Mouse (Mus musculus) kidney, embryonic 15.5 days (tissue): ENCODE data around the gene Syt6. TPM values are rescaled to one million over a fixed set of nuclear protein-coding genes. Genes with fewer than 3 reads are reported as not detected.

ENCODE experiments used
- ATAC-seq: fragments of 200-750 bp; cut with Nextera tagmentation; replicated peaks from 2 replicates; pipeline ENCODE4 v1.8.0; 2017; ENCODE audit warnings: moderate TSS enrichment; ENCODE audit not compliant: low FRiP score
- H3K27ac ChIP-seq: fragments of 300-500 bp; sonication (generic); 2 replicates; pipeline ENCODE4 v1.5.1; 2015; ENCODE audit warnings: mild to moderate bottlenecking, inconsistent platforms
- H3K27me3 ChIP-seq: fragments of 300-500 bp; sonication (generic); 2 replicates; pipeline ENCODE4 v1.6.1; 2015; ENCODE audit warnings: inconsistent platforms
- H3K36me3 ChIP-seq: fragments of 300-500 bp; sonication (generic); 2 replicates; pipeline ENCODE4 v1.6.1; 2015; ENCODE audit warnings: inconsistent platforms
- H3K4me1 ChIP-seq: fragments of 300-500 bp; sonication (generic); 2 replicates; pipeline ENCODE4 v1.6.1; 2015; ENCODE audit warnings: inconsistent platforms
- H3K4me2 ChIP-seq: fragments of 300-500 bp; sonication (generic); 2 replicates; pipeline ENCODE4 v1.6.1; 2015; ENCODE audit warnings: moderate library complexity, mild to moderate bottlenecking, inconsistent platforms
- H3K4me3 ChIP-seq: fragments of 300-500 bp; sonication (generic); replicated peaks from 2 replicates; pipeline ENCODE4 v1.5.1; 2015; ENCODE audit warnings: mild to moderate bottlenecking, inconsistent platforms
- H3K9ac ChIP-seq: fragments of 300-500 bp; sonication (generic); 2 replicates; pipeline ENCODE4 v1.6.1; 2015; ENCODE audit warnings: mild to moderate bottlenecking, inconsistent platforms
- H3K9me3 ChIP-seq: fragments of 300-500 bp; sonication (generic); replicated peaks from 2 replicates; pipeline ENCODE4 v1.6.1; 2016; ENCODE audit warnings: inconsistent platforms
- WGBS: fragments of 180-500 bp; shearing (Covaris S2); methylation state at CpG from one replicate; pipeline ENCODE4 v1.1.7; 2015; ENCODE audit warnings: mixed read lengths; 5-methylcytosine and 5-hydroxymethylcytosine counted together
- polyA plus RNA-seq: library from polyadenylated mRNA; unstranded; fragments of >200 nt; fragmentation: Nextera tagmentation; extraction: Ambion mirVana; gene quantifications from 2 replicates; pipeline ENCODE4 v1.2.1, GENCODE M21; 2015

Syt6 gene
- polyA plus RNA-seq, result 0.17 and 0.46 TPM in 2 replicates

GRCm38 (mm10) chr3:103575156-103575892 is at the start of gene Syt6:
Syt6 (plus strand) TSS chr3:103575231.
- peaks cover 82% of the 10 kb centered on the region for H3K27me3 ChIP-seq
- H3K9ac ChIP-seq, result peak within 1 kb of the TSS; percentile 30; the same call in 1 of the 2 replicates
- no peak for ATAC-seq

GRCm38 (mm10) chr3:103526201-103526704 is 48.8 kb upstream of the Syt6 start:
- 74% methylated on average over 4 of the region's 4 CpGs for WGBS
- H3K4me1 ChIP-seq, result no peaks in the 10 kb centered on the region

More at GRCm38 (mm10) chr3:103575156-103575892, at the start of gene Syt6:
- Histone ChIP-seq H3K4me1 (peaks cover 25% of the 10 kb centered on the region), H3K27ac (no peak within 1 kb of the TSS), H3K36me3 (no peaks in the 10 kb centered on the region), H3K4me2 (peak within 1 kb of the TSS; percentile 94), H3K4me3 (peak within 1 kb of the TSS; percentile 54), H3K9me3 (no peaks in the 10 kb centered on the region)
- 2% methylated on average over 44 of the region's 44 CpGs for WGBS

GRCm38 (mm10) chr3:103526864-103527263 is 48.2 kb upstream of the Syt6 start:
- ATAC-seq, result no peak
- no peaks in the 10 kb centered on the region for H3K36me3 ChIP-seq
- H3K27ac ChIP-seq, result no peak overlapping the region
- 18% methylated on average over 2 of the region's 2 CpGs for WGBS
- no peaks in the 10 kb centered on the region for H3K27me3 ChIP-seq
- no peaks in the 10 kb centered on the region for H3K4me1 ChIP-seq
- no peak overlapping the region for H3K4me3 ChIP-seq
- no peaks in the 10 kb centered on the region for H3K9me3 ChIP-seq
- H3K4me2 ChIP-seq, result no peak overlapping the region
- no peak overlapping the region for H3K9ac ChIP-seq

More at GRCm38 (mm10) chr3:103526201-103526704, 48.8 kb upstream of the Syt6 start:
- Histone ChIP-seq H3K9ac (no peak overlapping the region), H3K27ac (no peak overlapping the region), H3K36me3 (no peaks in the 10 kb centered on the region), H3K9me3 (no peaks in the 10 kb centered on the region), H3K4me3 (no peak overlapping the region), H3K27me3 (no peaks in the 10 kb centered on the region), H3K4me2 (no peak overlapping the region)
- no peak for ATAC-seq

GRCm38 (mm10) chr3:103534036-103534435 is 41.0 kb upstream of the Syt6 start:
- Histone ChIP-seq H3K4me2 (no peak overlapping the region), H3K4me1 (peaks cover 2% of the 10 kb centered on the region; the same call in 1 of the 2 replicates), H3K36me3 (no peaks in the 10 kb centered on the region), H3K4me3 (no peak overlapping the region), H3K27ac (no peak overlapping the region), H3K9ac (no peak overlapping the region), H3K27me3 (no peaks in the 10 kb centered on the region), H3K9me3 (no peaks in the 10 kb centered on the region)
- no peak for ATAC-seq
- WGBS, result 90% methylated on average over 9 of the region's 9 CpGs

- H3K36me3 ChIP-seq, result no peaks in the 10 kb centered on the region
- 46% methylated on average over 5 of the region's 5 CpGs for WGBS
- no peak overlapping the region for H3K4me3 ChIP-seq
- no peak for ATAC-seq
- no peak overlapping the region for H3K27ac ChIP-seq
- H3K4me1 ChIP-seq, result peaks cover 5% of the 10 kb centered on the region; the same call in 1 of the 2 replicates
- no peak overlapping the region for H3K9ac ChIP-seq
- H3K9me3 ChIP-seq, result no peaks in the 10 kb centered on the region
- no peaks in the 10 kb centered on the region for H3K27me3 ChIP-seq
- H3K4me2 ChIP-seq, result no peak overlapping the region
Measured at GRCm38 (mm10) chr3:103535207-103535606, 39.8 kb upstream of the Syt6 start.

- no peak overlapping the region for H3K9ac ChIP-seq
- WGBS, result 39% methylated on average over 7 of the region's 7 CpGs
- no peaks in the 10 kb centered on the region for H3K36me3 ChIP-seq
- H3K27ac ChIP-seq, result no peak overlapping the region
- H3K4me2 ChIP-seq, result no peak overlapping the region
- no peaks in the 10 kb centered on the region for H3K27me3 ChIP-seq
- H3K4me1 ChIP-seq, result peaks cover 5% of the 10 kb centered on the region; the same call in 1 of the 2 replicates
- no peaks in the 10 kb centered on the region for H3K9me3 ChIP-seq
- H3K4me3 ChIP-seq, result no peak overlapping the region
- no peak for ATAC-seq
Measured at GRCm38 (mm10) chr3:103539148-103539547, 35.9 kb upstream of the Syt6 start.

GRCm38 (mm10) chr3:103546166-103546565 is 28.9 kb upstream of the Syt6 start:
- Histone ChIP-seq H3K4me1 (no peaks in the 10 kb centered on the region), H3K27me3 (no peaks in the 10 kb centered on the region), H3K9me3 (no peaks in the 10 kb centered on the region), H3K27ac (no peak overlapping the region), H3K9ac (no peak overlapping the region), H3K4me2 (no peak overlapping the region), H3K36me3 (no peaks in the 10 kb centered on the region), H3K4me3 (no peak overlapping the region)
- 56% methylated on average over 2 of the region's 2 CpGs for WGBS
- ATAC-seq, result no peak

- Histone ChIP-seq H3K9ac (no peak overlapping the region), H3K4me2 (no peak overlapping the region), H3K27ac (no peak overlapping the region), H3K36me3 (no peaks in the 10 kb centered on the region), H3K4me3 (no peak overlapping the region), H3K4me1 (no peaks in the 10 kb centered on the region), H3K9me3 (no peaks in the 10 kb centered on the region), H3K27me3 (no peaks in the 10 kb centered on the region)
- no peak for ATAC-seq
- 81% methylated on average over 3 of the region's 3 CpGs for WGBS
Measured at GRCm38 (mm10) chr3:103546626-103547025, 28.4 kb upstream of the Syt6 start.

GRCm38 (mm10) chr3:103550236-103550635 is 24.8 kb upstream of the Syt6 start:
- Histone ChIP-seq H3K27me3 (no peaks in the 10 kb centered on the region), H3K9me3 (no peaks in the 10 kb centered on the region), H3K4me2 (no peak overlapping the region), H3K36me3 (no peaks in the 10 kb centered on the region), H3K4me3 (no peak overlapping the region), H3K9ac (no peak overlapping the region), H3K4me1 (no peaks in the 10 kb centered on the region), H3K27ac (no peak overlapping the region)
- 57% methylated on average over 5 of the region's 5 CpGs for WGBS
- ATAC-seq, result no peak

GRCm38 (mm10) chr3:103567226-103567625 is 7.8 kb upstream of the Syt6 start:
- H3K9ac ChIP-seq, result no peak overlapping the region
- H3K27ac ChIP-seq, result no peak overlapping the region
- ATAC-seq, result no peak
- 70% methylated on average over 3 of the region's 3 CpGs for WGBS
- peaks cover 12% of the 10 kb centered on the region for H3K27me3 ChIP-seq
- no peak overlapping the region for H3K4me2 ChIP-seq
- no peak overlapping the region for H3K4me3 ChIP-seq
- H3K9me3 ChIP-seq, result no peaks in the 10 kb centered on the region
- H3K36me3 ChIP-seq, result no peaks in the 10 kb centered on the region
- H3K4me1 ChIP-seq, result no peaks in the 10 kb centered on the region

- Histone ChIP-seq H3K9ac (no peak overlapping the region), H3K9me3 (no peaks in the 10 kb centered on the region), H3K4me3 (no peak overlapping the region), H3K27ac (no peak overlapping the region), H3K36me3 (no peaks in the 10 kb centered on the region), H3K4me2 (no peak overlapping the region), H3K4me1 (peaks cover 25% of the 10 kb centered on the region), H3K27me3 (peaks cover 65% of the 10 kb centered on the region)
- ATAC-seq, result no peak
- WGBS, result 68% methylated on average over 4 of the region's 4 CpGs
Measured at GRCm38 (mm10) chr3:103572526-103572925, 2.5 kb upstream of the Syt6 start.

- Histone ChIP-seq H3K27me3 (peaks cover 72% of the 10 kb centered on the region), H3K36me3 (no peaks in the 10 kb centered on the region), H3K27ac (no peak overlapping the region), H3K9me3 (no peaks in the 10 kb centered on the region), H3K4me3 (no peak overlapping the region), H3K4me1 (peaks cover 25% of the 10 kb centered on the region), H3K9ac (no peak overlapping the region), H3K4me2 (no peak overlapping the region)
- WGBS, result 2% methylated on average over 20 of the region's 20 CpGs
- no peak for ATAC-seq
Measured at GRCm38 (mm10) chr3:103573106-103573790, 1.8 kb upstream of the Syt6 start.
